ENCODE assay signal across 25 mouse cellular contexts in the genomic region with DNA sequence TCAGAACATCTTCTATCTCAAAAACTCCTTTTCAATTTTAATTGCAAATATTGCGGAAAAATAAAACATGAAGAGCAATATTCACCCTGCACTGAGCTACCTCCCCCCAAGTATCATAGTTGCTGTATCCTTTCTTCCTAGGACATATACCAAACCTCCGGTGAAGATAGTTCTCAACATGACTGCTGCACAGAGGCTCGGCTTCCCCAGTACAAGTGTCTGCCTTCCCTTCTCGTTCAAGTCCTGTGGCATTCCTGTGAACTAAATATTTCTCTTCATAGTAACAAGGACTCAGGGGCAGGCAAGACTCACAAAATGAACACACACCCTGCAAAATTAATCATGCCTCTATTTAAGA. TPM values are rescaled to one million over a fixed set of nuclear protein-coding genes. Genes with fewer than 3 reads are reported as not detected.
DNase-seq lines count a peak whose midpoint lies in the region; ATAC-seq and TF ChIP-seq lines count a peak whose summit lies in the region.
"Had no signal": no experiment of that assay in that cellular context is flagged by ENCODE, and none has a peak within 500 bp of the region (broad histone marks: within the 10 kb centered on the region; RNA-seq: fewer than 3 reads in every experiment).

No protein-coding gene starts in this region.

- DNase-seq in liver, adult 2 months (ENCODE audit: extremely low read depth, low read depth, low spot score): peak; percentile 1
- DNase-seq in liver: no peak
- no peak for DNase-seq in lung, postnatal 36 days
- peak; percentile 44 for DNase-seq in midbrain, embryonic 11.5 days (ENCODE audit: low spot score, missing footprints)
- DNase-seq in brain, embryonic 14.5 days (ENCODE audit: low read depth): peak; percentile 5
- no peak for DNase-seq in ovary, adult 18-20 months (ENCODE audit: low spot score)
- DNase-seq: adrenal gland, adult 2 months; adrenal gland, postnatal 25 days; cerebellum, adult 11-12 months; cerebellum, adult 2 months; cerebellum, adult 9-10 months; cerebellum, postnatal 10 days; cerebellum, postnatal 25 days had no signal

- no peaks in the 10 kb centered on the region for H3K36me3 ChIP-seq in liver, adult 2 months (ENCODE audit: control insufficient read depth, insufficient read depth, low read length)
- H3K36me3 ChIP-seq in lung, embryonic 15.5 days: no peaks in the 10 kb centered on the region
- H3K36me3 ChIP-seq in midbrain, embryonic 11.5 days (ENCODE audit: control insufficient read depth, insufficient read depth, low read length): no peaks in the 10 kb centered on the region
- no peaks in the 10 kb centered on the region for H3K36me3 ChIP-seq in midbrain, embryonic 13.5 days
- H3K36me3 ChIP-seq: embryonic facial prominence, embryonic 10.5 days; embryonic facial prominence, embryonic 12.5 days; forebrain, embryonic 15.5 days had no signal

- H3K27ac ChIP-seq in liver, adult 2 months (replicated peaks; ENCODE audit: insufficient read depth, low read depth, low read length): no peak overlapping the region
- peak overlapping the region; percentile 55 for H3K27ac ChIP-seq in lung, embryonic 15.5 days
- H3K27ac ChIP-seq in midbrain, embryonic 11.5 days (ENCODE audit: low read depth, low read length): no peak overlapping the region
- no peak overlapping the region for H3K27ac ChIP-seq in midbrain, embryonic 13.5 days
- H3K27ac ChIP-seq: embryonic facial prominence, embryonic 10.5 days; embryonic facial prominence, embryonic 12.5 days; forebrain, embryonic 13.5 days; forebrain, embryonic 15.5 days had no signal

- no peak for TF ChIP-seq CTCF in liver, adult 2 months (IDR thresholded peaks at IDR 0.05; ENCODE audit: low read depth, low read length)
- TF ChIP-seq CTCF in brain, embryonic 14.5 days (IDR thresholded peaks at IDR 0.05; ENCODE audit: borderline replicate concordance, extremely low read depth, insufficient read depth, insufficient read length): no peak

- ATAC-seq in lung, embryonic 15.5 days (ENCODE audit: borderline replicate concordance, extremely low read depth, low FRiP score, low TSS enrichment): peak; percentile 28; the same call in 1 of the 2 replicates
- ATAC-seq in midbrain, embryonic 11.5 days (ENCODE audit: low FRiP score): no peak
- ATAC-seq in midbrain, embryonic 13.5 days: no peak
- ATAC-seq: forebrain, embryonic 13.5 days; forebrain, embryonic 15.5 days had no signal

- no peak overlapping the region for H3K4me3 ChIP-seq in liver, adult 2 months (ENCODE audit: insufficient read depth, low read depth, low read length)
- no peak overlapping the region for H3K4me3 ChIP-seq in lung, embryonic 15.5 days
- H3K4me3 ChIP-seq in midbrain, embryonic 11.5 days (ENCODE audit: low read depth, low read length): no peak overlapping the region
- no peak overlapping the region for H3K4me3 ChIP-seq in midbrain, embryonic 13.5 days (replicated peaks)
- H3K4me3 ChIP-seq: embryonic facial prominence, embryonic 10.5 days; embryonic facial prominence, embryonic 12.5 days; forebrain, embryonic 13.5 days; forebrain, embryonic 15.5 days had no signal

- peak overlapping the region; percentile 13; the same call in 1 of the 2 replicates for H3K4me2 ChIP-seq in lung, embryonic 15.5 days
- H3K4me2 ChIP-seq in midbrain, embryonic 11.5 days: no peak overlapping the region
- H3K4me2 ChIP-seq in midbrain, embryonic 13.5 days (replicated peaks): no peak overlapping the region
- H3K4me2 ChIP-seq: embryonic facial prominence, embryonic 12.5 days; forebrain, embryonic 13.5 days; forebrain, embryonic 15.5 days had no signal

- no peaks in the 10 kb centered on the region for H3K9me3 ChIP-seq in lung, embryonic 15.5 days
- no peaks in the 10 kb centered on the region for H3K9me3 ChIP-seq in midbrain, embryonic 11.5 days (ENCODE audit: control insufficient read depth, low read length)
- H3K9me3 ChIP-seq in midbrain, embryonic 13.5 days: no peaks in the 10 kb centered on the region
- H3K9me3 ChIP-seq: embryonic facial prominence, embryonic 10.5 days; embryonic facial prominence, embryonic 12.5 days; forebrain, embryonic 13.5 days; forebrain, embryonic 15.5 days had no signal

- no peaks in the 10 kb centered on the region for H3K79me2 ChIP-seq in liver, adult 2 months (ENCODE audit: control insufficient read depth, insufficient read depth, low read length)

- WGBS in liver, adult 2 months: 87% methylated on average over 4 of the region's 4 CpGs
- 39% methylated on average over 4 of the region's 4 CpGs for WGBS in lung, embryonic 15.5 days
- WGBS in midbrain, embryonic 11.5 days: 91% methylated on average over 4 of the region's 4 CpGs
- 92% methylated on average over 4 of the region's 4 CpGs for WGBS in midbrain, embryonic 13.5 days

- no peak overlapping the region for H3K9ac ChIP-seq in liver, adult 2 months (ENCODE audit: low read depth, low read length)
- H3K9ac ChIP-seq in lung, embryonic 15.5 days: no peak overlapping the region
- no peak overlapping the region for H3K9ac ChIP-seq in midbrain, embryonic 11.5 days (ENCODE audit: low read length)
- no peak overlapping the region for H3K9ac ChIP-seq in midbrain, embryonic 13.5 days (replicated peaks)
- H3K9ac ChIP-seq: embryonic facial prominence, embryonic 12.5 days; forebrain, embryonic 13.5 days; forebrain, embryonic 15.5 days had no signal

- no peaks in the 10 kb centered on the region for H3K27me3 ChIP-seq in liver, adult 2 months (ENCODE audit: control insufficient read depth, insufficient read depth, low read length)
- no peaks in the 10 kb centered on the region for H3K27me3 ChIP-seq in lung, embryonic 15.5 days
- H3K27me3 ChIP-seq in midbrain, embryonic 11.5 days (ENCODE audit: control insufficient read depth, insufficient read depth, low read length): no peaks in the 10 kb centered on the region
- H3K27me3 ChIP-seq in midbrain, embryonic 13.5 days: no peaks in the 10 kb centered on the region
- H3K27me3 ChIP-seq: embryonic facial prominence, embryonic 12.5 days; forebrain, embryonic 13.5 days; forebrain, embryonic 15.5 days had no signal

- H3K4me1 ChIP-seq in liver, adult 2 months (ENCODE audit: control insufficient read depth, insufficient read depth, low read length): no peaks in the 10 kb centered on the region
- peaks cover 17% of the 10 kb centered on the region for H3K4me1 ChIP-seq in lung, embryonic 15.5 days
- no peaks in the 10 kb centered on the region for H3K4me1 ChIP-seq in midbrain, embryonic 11.5 days (ENCODE audit: control insufficient read depth, insufficient read depth, low read length)
- no peaks in the 10 kb centered on the region for H3K4me1 ChIP-seq in midbrain, embryonic 13.5 days (replicated peaks)
- H3K4me1 ChIP-seq: embryonic facial prominence, embryonic 10.5 days; embryonic facial prominence, embryonic 12.5 days; forebrain, embryonic 13.5 days; forebrain, embryonic 15.5 days had no signal

- no peak for TF ChIP-seq POLR2A in liver, adult 2 months (IDR thresholded peaks at IDR 0.05; ENCODE audit: extremely low read depth, insufficient read depth, low read length)
- no peak for TF ChIP-seq POLR2A in brain, embryonic 14.5 days (IDR thresholded peaks at IDR 0.05; ENCODE audit: borderline replicate concordance, extremely low read depth, insufficient read depth, insufficient read length, poor library complexity, severe bottlenecking)

RNA-seq across cellular contexts. Expression of gene Csnka2ip, which starts 16.0 kb away (rescaled TPM):
- not detected in 2 replicates for total RNA-seq in liver, adult 2 months (2014; rRNA removed)
- polyA plus RNA-seq in liver, adult 2 months (2012; rRNA removed): not detected in 2 replicates
- polyA plus RNA-seq in lung, embryonic 15.5 days (2015; fragmentation: Nextera tagmentation; extraction: Ambion mirVana): not detected in 2 replicates
- polyA plus RNA-seq in midbrain, embryonic 11.5 days (2014; fragmentation: Nextera tagmentation; extraction: Ambion mirVana): not detected in 2 replicates
- not detected in 2 replicates for polyA plus RNA-seq in midbrain, embryonic 13.5 days (2015; fragmentation: Nextera tagmentation; extraction: Ambion mirVana)
- polyA plus RNA-seq in brain, embryonic 14.5 days (2012; rRNA removed): 0.03 and 0.06 TPM in 2 replicates
- total RNA-seq: adrenal gland, adult 2 months; adrenal gland, postnatal 10 days; adrenal gland, postnatal 25 days; ES-E14; MEL had no signal
- polyA plus RNA-seq: adrenal gland, adult 2 months; C2C12; embryonic facial prominence, embryonic 10.5 days; embryonic facial prominence, embryonic 12.5 days; embryonic facial prominence, embryonic 14.5 days; forebrain, embryonic 11.5 days; forebrain, embryonic 13.5 days; forebrain, embryonic 15.5 days had no signal

Comparison
In these comparisons a context has a peak if more than half of its experiments do, and no peak if none do; other contexts are left out.
1. DNase-seq: peak in liver, adult 2 months (single experiment), midbrain, embryonic 11.5 days (single experiment) and brain, embryonic 14.5 days (single experiment); none in liver (single experiment), lung, postnatal 36 days (single experiment) and ovary, adult 18-20 months (single experiment).